Mouse (Mus musculus) mouse embryonic stem cell (cell line): Measurements from ENCODE around the gene Creg1.
"Not testable (repeated sequence)": the region's sequence is repeated elsewhere in the genome, so short reads cannot be mapped to it uniquely, and the experiment has no call there.

Experiments
- in situ Hi-C, 2 experiments: fragments of 300-500 bp; cut with MboI; formaldehyde crosslinking; loops; 1 replicate in 1 of 2; 3 replicates in 1 of 2; pipeline ENCODE4 v1.14.3; 2019 to 2020; ENCODE audit warnings: low sequenced_read_pairs in 2 of 2, low pct_unique_long_range_greater_than_20kb in 1 of 2, mixed read lengths in 1 of 2; ENCODE audit not compliant: unreplicated experiment in 1 of 2

Gene Creg1

GRCm38 (mm10) chr1:165737867-165738266 lies 25.7 kb upstream of the Creg1 start:
- in situ Hi-C loops: loop anchor here (5.0 to 25.0 kb wide), 4 partner anchors 61 to 153 kb away; no protein-coding TSS in a partner anchor

- in situ Hi-C loops: loop anchor here (5.0 to 25.0 kb wide), 4 partner anchors 62 to 154 kb away; no protein-coding TSS in a partner anchor
These were observed 24.6 kb upstream of the Creg1 start for GRCm38 (mm10) chr1:165738985-165739384.

GRCm38 (mm10) chr1:165741989-165742388 lies 21.6 kb upstream of the Creg1 start:
- in situ Hi-C loops: loop anchor here in 1 of 2 experiments (25.0 kb wide), 1 partner anchor 155 kb away; no protein-coding TSS in a partner anchor

- in situ Hi-C loops: loop anchor here in 1 of 2 experiments (25.0 kb wide), 1 partner anchor 161 kb away; no protein-coding TSS in a partner anchor
These were observed 15.5 kb upstream of the Creg1 start for GRCm38 (mm10) chr1:165748053-165748452.

GRCm38 (mm10) chr1:165751142-165751541 lies 12.4 kb upstream of the Creg1 start:
- in situ Hi-C loops: no loop called here

- in situ Hi-C loops: no loop called here
These were observed 11.7 kb upstream of the Creg1 start for GRCm38 (mm10) chr1:165751838-165752237.

- in situ Hi-C loops: no loop called here
These were observed 9.3 kb upstream of the Creg1 start for GRCm38 (mm10) chr1:165754205-165754604.

GRCm38 (mm10) chr1:165755194-165755593 lies 8.4 kb upstream of the Creg1 start:
- in situ Hi-C loops: no loop called here

- in situ Hi-C loops: no loop called here
These were observed 1.8 kb upstream of the Creg1 start for GRCm38 (mm10) chr1:165761522-165762305.

- in situ Hi-C loops: not testable (repeated sequence)
These were observed 1.0 kb upstream of the Creg1 start for GRCm38 (mm10) chr1:165762498-165762897.

- in situ Hi-C loops: no loop called here
These were observed 472 bp upstream of the Creg1 start for GRCm38 (mm10) chr1:165762914-165763634.

GRCm38 (mm10) chr1:165764571-165764970 lies 1.0 kb downstream of the Creg1 start:
- in situ Hi-C loops: no loop called here

GRCm38 (mm10) chr1:165765041-165765440 lies 1.5 kb downstream of the Creg1 start:
- in situ Hi-C loops: no loop called here

GRCm38 (mm10) chr1:165765651-165766294 lies 2.2 kb downstream of the Creg1 start:
- in situ Hi-C loops: no loop called here

- in situ Hi-C loops: no loop called here
These were observed 2.8 kb downstream of the Creg1 start for GRCm38 (mm10) chr1:165766295-165766890.

- in situ Hi-C loops: no loop called here
These were observed 5.5 kb downstream of the Creg1 start for GRCm38 (mm10) chr1:165768894-165769512.

- in situ Hi-C loops: no loop called here
These were observed 6.7 kb downstream of the Creg1 start for GRCm38 (mm10) chr1:165770181-165770759.

GRCm38 (mm10) chr1:165771491-165771897 lies 7.9 kb downstream of the Creg1 start:
- in situ Hi-C loops: no loop called here
